Mouse (Mus musculus) heart, adult 2 months (tissue): Measurements from ENCODE around the gene Tas1r2.

Experiments used
- CTCF ChIP-seq: fragments of 200-600 bp; IDR thresholded peaks from 2 replicates; pipeline ENCODE4 v1.8.1; 2022; ENCODE audit warnings: antibody characterized with exemption, mild to moderate bottlenecking, moderate library complexity
- EP300 ChIP-seq: fragments of 200-500 bp; IDR thresholded peaks from 2 replicates; pipeline ENCODE4 v1.6.1; 2011; ENCODE audit warnings: low read depth, low read length, control low read depth; ENCODE audit not compliant: insufficient read depth
- POLR2A ChIP-seq: fragments of 200-500 bp; IDR thresholded peaks from 2 replicates; pipeline ENCODE4 v1.6.1; 2011; ENCODE audit warnings: mild to moderate bottlenecking, low read depth, low read length, control low read depth; ENCODE audit not compliant: insufficient read depth

DNA sequence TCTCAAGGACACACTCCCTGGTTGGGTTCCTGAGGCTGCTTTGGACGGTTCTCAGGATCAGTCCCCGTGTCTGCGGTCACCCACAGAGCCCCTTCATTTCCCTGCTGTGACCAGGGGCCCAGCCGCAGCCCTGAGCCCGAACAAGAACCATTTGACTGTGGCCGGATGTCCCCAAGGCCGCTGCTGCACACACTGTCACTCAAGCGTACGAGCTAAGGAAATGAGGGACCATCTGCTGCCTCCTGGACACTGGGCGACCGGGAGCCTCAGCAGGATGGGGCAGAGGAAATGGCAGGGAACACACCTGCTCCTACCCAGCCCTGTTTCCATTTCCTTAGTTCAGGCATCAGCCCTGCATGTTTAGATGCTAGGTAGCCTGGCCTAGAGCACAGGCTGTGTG is 2.4 kb upstream of the Tas1r2 start:
- no peak for TF ChIP-seq CTCF
- no peak for TF ChIP-seq POLR2A
- no peak for TF ChIP-seq EP300
